Mouse (Mus musculus): ENCODE data around the gene Tcf12. TPM values are rescaled to one million over a fixed set of nuclear protein-coding genes. Genes with fewer than 3 reads are reported as not detected.

Gene Tcf12
- total and polyA plus RNA-seq, 2 experiments, result 18.4 to 19.2 TPM

DNA sequence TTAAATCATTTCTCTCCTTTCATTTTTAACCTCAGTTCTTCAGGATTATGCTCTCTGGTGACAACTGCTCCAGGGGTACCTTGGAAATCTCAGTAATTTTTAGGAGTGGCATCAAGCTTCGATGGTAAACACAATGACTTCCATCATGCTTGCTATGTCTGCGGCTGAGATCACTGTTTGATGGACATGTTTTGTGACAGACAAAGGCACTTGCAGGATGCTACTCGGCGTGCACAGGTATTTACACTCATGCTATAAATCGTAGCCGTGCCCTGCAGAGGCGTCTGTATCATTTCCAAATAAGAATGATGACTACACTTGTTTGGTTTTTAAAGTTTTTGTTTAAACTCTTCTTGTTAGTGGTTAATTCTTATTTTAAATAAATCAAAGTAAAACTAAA lies 248.3 kb downstream of the Tcf12 start:
- Histone ChIP-seq H3K9ac (ENCODE audit: low read depth, low read length) (no peak overlapping the region), H3K4me1 (ENCODE audit: control insufficient read depth, insufficient read depth, low read length) (no peaks in the 10 kb centered on the region), H3K27ac (replicated peaks; ENCODE audit: insufficient read depth, low read depth, low read length) (no peak overlapping the region), H3K36me3 (ENCODE audit: control insufficient read depth, insufficient read depth, low read length) (peaks cover 15% of the 10 kb centered on the region), H3K79me2 (ENCODE audit: control insufficient read depth, insufficient read depth, low read length) (no peaks in the 10 kb centered on the region), H3K27me3 (ENCODE audit: control insufficient read depth, insufficient read depth, low read length) (no peaks in the 10 kb centered on the region), H3K4me3 (ENCODE audit: insufficient read depth, low read depth, low read length) (no peak overlapping the region)
- no peak for DNase-seq (ENCODE audit: extremely low read depth, low read depth, low spot score)
- TF ChIP-seq POLR2A (IDR thresholded peaks at IDR 0.05; ENCODE audit: extremely low read depth, insufficient read depth, low read length) (no peak), CTCF (IDR thresholded peaks at IDR 0.05; ENCODE audit: low read depth, low read length) (no peak)
- 96% methylated on average over 7 of the region's 7 CpGs for WGBS

GRCm38 (mm10) chr9:71861629-71862028 lies 250.0 kb downstream of the Tcf12 start:
- TF ChIP-seq CTCF (IDR thresholded peaks at IDR 0.05; ENCODE audit: low read depth, low read length), result no peak
- no peak for TF ChIP-seq POLR2A (IDR thresholded peaks at IDR 0.05; ENCODE audit: extremely low read depth, insufficient read depth, low read length)
- Histone ChIP-seq H3K27me3 (ENCODE audit: control insufficient read depth, insufficient read depth, low read length) (no peaks in the 10 kb centered on the region), H3K79me2 (ENCODE audit: control insufficient read depth, insufficient read depth, low read length) (no peaks in the 10 kb centered on the region), H3K4me3 (ENCODE audit: insufficient read depth, low read depth, low read length) (no peak overlapping the region), H3K4me1 (ENCODE audit: control insufficient read depth, insufficient read depth, low read length) (no peaks in the 10 kb centered on the region), H3K36me3 (ENCODE audit: control insufficient read depth, insufficient read depth, low read length) (peaks cover 13% of the 10 kb centered on the region), H3K27ac (replicated peaks; ENCODE audit: insufficient read depth, low read depth, low read length) (no peak overlapping the region), H3K9ac (ENCODE audit: low read depth, low read length) (no peak overlapping the region)
- no peak for DNase-seq (ENCODE audit: extremely low read depth, low read depth, low spot score)
- 91% methylated on average over 2 of the region's 2 CpGs for WGBS

GRCm38 (mm10) chr9:71857926-71858325 lies 253.7 kb downstream of the Tcf12 start:
- 96% methylated on average over 1 of the region's 1 CpGs for WGBS
- Histone ChIP-seq H3K27ac (replicated peaks; ENCODE audit: insufficient read depth, low read depth, low read length) (no peak overlapping the region), H3K27me3 (ENCODE audit: control insufficient read depth, insufficient read depth, low read length) (no peaks in the 10 kb centered on the region), H3K36me3 (ENCODE audit: control insufficient read depth, insufficient read depth, low read length) (peaks cover 36% of the 10 kb centered on the region), H3K79me2 (ENCODE audit: control insufficient read depth, insufficient read depth, low read length) (no peaks in the 10 kb centered on the region), H3K4me3 (ENCODE audit: insufficient read depth, low read depth, low read length) (no peak overlapping the region), H3K9ac (ENCODE audit: low read depth, low read length) (no peak overlapping the region), H3K4me1 (ENCODE audit: control insufficient read depth, insufficient read depth, low read length) (no peaks in the 10 kb centered on the region)
- TF ChIP-seq CTCF (IDR thresholded peaks at IDR 0.05; ENCODE audit: low read depth, low read length) (no peak), POLR2A (IDR thresholded peaks at IDR 0.05; ENCODE audit: extremely low read depth, insufficient read depth, low read length) (no peak)
- no peak for DNase-seq (ENCODE audit: extremely low read depth, low read depth, low spot score)

DNA sequence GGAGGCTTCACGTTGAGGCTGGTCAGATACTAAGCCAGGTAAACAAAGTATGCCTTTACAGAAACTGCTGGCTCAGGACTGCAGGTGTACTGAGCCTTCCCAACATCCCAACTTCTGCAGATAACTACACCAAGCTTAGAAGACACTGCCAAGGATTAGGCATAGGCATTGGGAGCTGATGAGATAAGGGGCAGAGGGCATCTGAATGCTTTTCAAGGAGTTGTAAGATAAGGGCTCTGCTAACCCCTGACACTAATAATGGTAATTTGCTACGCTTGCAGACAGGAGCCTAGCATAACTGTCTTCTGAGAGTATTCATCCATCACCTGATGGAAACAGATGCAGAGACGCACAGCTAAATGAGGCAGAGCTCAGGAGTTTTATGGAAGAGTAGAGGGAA lies 257.8 kb downstream of the Tcf12 start:
- 86% methylated on average over 3 of the region's 3 CpGs for WGBS
- peaks cover 47% of the 10 kb centered on the region for H3K36me3 ChIP-seq (ENCODE audit: control insufficient read depth, insufficient read depth, low read length)

DNA sequence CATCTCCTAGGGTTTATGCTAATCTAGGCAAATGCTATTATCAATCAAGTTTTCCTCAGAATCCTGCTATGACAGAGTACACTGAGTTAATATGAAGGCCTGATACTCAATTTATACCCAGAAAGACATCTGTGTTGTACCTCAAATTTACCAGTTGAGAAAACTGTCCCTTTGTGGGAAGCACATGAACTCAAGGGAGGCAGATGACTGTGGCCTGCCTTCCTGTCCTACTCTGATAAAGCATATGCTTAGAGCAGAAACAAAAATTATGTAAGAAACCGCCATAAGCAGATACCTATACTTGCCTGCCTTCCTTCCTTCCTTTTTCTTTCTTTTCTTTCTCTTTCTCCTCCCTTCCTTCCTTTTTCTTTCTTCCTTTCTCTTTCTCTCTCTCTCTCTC lies 261.4 kb downstream of the Tcf12 start:
- Histone ChIP-seq H3K36me3 (ENCODE audit: control insufficient read depth, insufficient read depth, low read length) (peaks cover 38% of the 10 kb centered on the region), H3K9ac (ENCODE audit: low read depth, low read length) (no peak overlapping the region), H3K27me3 (ENCODE audit: control insufficient read depth, insufficient read depth, low read length) (no peaks in the 10 kb centered on the region), H3K79me2 (ENCODE audit: control insufficient read depth, insufficient read depth, low read length) (no peaks in the 10 kb centered on the region), H3K27ac (replicated peaks; ENCODE audit: insufficient read depth, low read depth, low read length) (no peak overlapping the region), H3K4me3 (ENCODE audit: insufficient read depth, low read depth, low read length) (no peak overlapping the region), H3K4me1 (ENCODE audit: control insufficient read depth, insufficient read depth, low read length) (no peaks in the 10 kb centered on the region)
- no peak for TF ChIP-seq CTCF (IDR thresholded peaks at IDR 0.05; ENCODE audit: low read depth, low read length)
- 68% methylated on average over 1 of the region's 1 CpGs for WGBS
- no peak for DNase-seq (ENCODE audit: extremely low read depth, low read depth, low spot score)

More for the DNA sequence above, 257.8 kb downstream of the Tcf12 start:
- Histone ChIP-seq H3K27me3 (ENCODE audit: control insufficient read depth, insufficient read depth, low read length) (no peaks in the 10 kb centered on the region), H3K4me1 (ENCODE audit: control insufficient read depth, insufficient read depth, low read length) (no peaks in the 10 kb centered on the region), H3K4me3 (ENCODE audit: insufficient read depth, low read depth, low read length) (no peak overlapping the region), H3K27ac (replicated peaks; ENCODE audit: insufficient read depth, low read depth, low read length) (no peak overlapping the region), H3K79me2 (ENCODE audit: control insufficient read depth, insufficient read depth, low read length) (no peaks in the 10 kb centered on the region), H3K9ac (ENCODE audit: low read depth, low read length) (no peak overlapping the region)
- DNase-seq (ENCODE audit: extremely low read depth, low read depth, low spot score), result no peak
- TF ChIP-seq POLR2A (IDR thresholded peaks at IDR 0.05; ENCODE audit: extremely low read depth, insufficient read depth, low read length) (no peak), CTCF (IDR thresholded peaks at IDR 0.05; ENCODE audit: low read depth, low read length) (no peak)

GRCm38 (mm10) chr9:71848392-71848791 lies 263.3 kb downstream of the Tcf12 start:
- Histone ChIP-seq H3K27ac (replicated peaks; ENCODE audit: insufficient read depth, low read depth, low read length) (no peak overlapping the region), H3K27me3 (ENCODE audit: control insufficient read depth, insufficient read depth, low read length) (no peaks in the 10 kb centered on the region), H3K79me2 (ENCODE audit: control insufficient read depth, insufficient read depth, low read length) (no peaks in the 10 kb centered on the region), H3K4me1 (ENCODE audit: control insufficient read depth, insufficient read depth, low read length) (no peaks in the 10 kb centered on the region), H3K4me3 (ENCODE audit: insufficient read depth, low read depth, low read length) (no peak overlapping the region), H3K9ac (ENCODE audit: low read depth, low read length) (no peak overlapping the region), H3K36me3 (ENCODE audit: control insufficient read depth, insufficient read depth, low read length) (peaks cover 37% of the 10 kb centered on the region)
- 90% methylated on average over 3 of the region's 3 CpGs for WGBS
- DNase-seq (ENCODE audit: extremely low read depth, low read depth, low spot score), result no peak
- no peak for TF ChIP-seq POLR2A (IDR thresholded peaks at IDR 0.05; ENCODE audit: extremely low read depth, insufficient read depth, low read length)
- TF ChIP-seq CTCF (IDR thresholded peaks at IDR 0.05; ENCODE audit: low read depth, low read length), result no peak
